ENCODE assay signal across 9 mouse cellular contexts in genomic region chr10:4389461-4390112, GRCm38 (mm10). TPM values are rescaled to one million over a fixed set of nuclear protein-coding genes. Genes with fewer than 3 reads are reported as not detected.
DNase-seq lines count a peak whose midpoint lies in the region; ATAC-seq and TF ChIP-seq lines count a peak whose summit lies in the region.
"Had no signal": no experiment of that assay in that cellular context is flagged by ENCODE, and none has a peak within 500 bp of the region (broad histone marks: within the 10 kb centered on the region; RNA-seq: fewer than 3 reads in every experiment).

No protein-coding gene starts in this region.

- TF ChIP-seq POLR2A in heart, adult 2 months (IDR thresholded peaks at IDR 0.05; ENCODE audit: insufficient read depth, low read depth, low read length) = no peak
- TF ChIP-seq POLR2A in MEL (IDR thresholded peaks at IDR 0.05; ENCODE audit: control insufficient read depth in 1 of 2, insufficient read depth in 1 of 2, low read depth in 1 of 2, low read length in 2 of 2, poor library complexity in 1 of 2) = no peak

- H3K27me3 ChIP-seq in heart, embryonic 14.5 days (ENCODE audit: control insufficient read depth, insufficient read depth, low read length) = no peaks in the 10 kb centered on the region
- H3K27me3 ChIP-seq in heart, adult 2 months (ENCODE audit: control insufficient read depth, insufficient read depth, low read length) = no peaks in the 10 kb centered on the region
- no peaks in the 10 kb centered on the region for H3K27me3 ChIP-seq in MEL (ENCODE audit: control insufficient read depth in 1 of 2, insufficient read depth in 2 of 2, low read length in 2 of 2)
- H3K27me3 ChIP-seq in hindbrain, embryonic 11.5 days (ENCODE audit: control insufficient read depth, insufficient read depth, low read length) = no peaks in the 10 kb centered on the region
- no peaks in the 10 kb centered on the region for H3K27me3 ChIP-seq in midbrain, embryonic 12.5 days

- H3K9ac ChIP-seq in heart, embryonic 14.5 days (ENCODE audit: low read length) = peak overlapping the region; percentile 99
- H3K9ac ChIP-seq in heart, adult 2 months (ENCODE audit: low read depth, low read length) = no peak overlapping the region
- H3K9ac ChIP-seq in MEL (ENCODE audit: control insufficient read depth, low read depth, low read length, poor library complexity, severe bottlenecking) = peak overlapping the region; percentile 98
- H3K9ac ChIP-seq in hindbrain, embryonic 11.5 days (ENCODE audit: low read depth, low read length) = peak overlapping the region; percentile 98; the same call in 1 of the 2 replicates
- H3K9ac ChIP-seq in midbrain, embryonic 12.5 days (replicated peaks) = peak overlapping the region; percentile 100

- TF ChIP-seq CTCF in heart, adult 2 months (IDR thresholded peaks at IDR 0.05) = no peak
- no peak for TF ChIP-seq CTCF in MEL (IDR thresholded peaks at IDR 0.05 in 2 of 3, conservative IDR thresholded peaks at IDR 0.05 in 1 of 3; ENCODE audit: control insufficient read depth in 1 of 3, insufficient read depth in 1 of 3, low read depth in 2 of 3, low read length in 3 of 3, poor library complexity in 1 of 3, severe bottlenecking in 1 of 3)

- peak overlapping the region; percentile 95 for H3K4me2 ChIP-seq in heart, embryonic 14.5 days (ENCODE audit: low read length)
- H3K4me2 ChIP-seq in hindbrain, embryonic 11.5 days (replicated peaks; ENCODE audit: low read depth, low read length) = peak overlapping the region; percentile 89
- peak overlapping the region; percentile 85 for H3K4me2 ChIP-seq in midbrain, embryonic 12.5 days (replicated peaks)

- no peak overlapping the region for H3K27ac ChIP-seq in heart, embryonic 14.5 days (replicated peaks in 1 of 2; ENCODE audit: control insufficient read depth in 1 of 2, insufficient read depth in 1 of 2, low read depth in 2 of 2, low read length in 2 of 2)
- no peak overlapping the region for H3K27ac ChIP-seq in heart, adult 2 months
- no peak overlapping the region for H3K27ac ChIP-seq in MEL (ENCODE audit: control insufficient read depth, low read depth, low read length)
- H3K27ac ChIP-seq in hindbrain, embryonic 11.5 days (ENCODE audit: low read depth, low read length) = no peak overlapping the region
- H3K27ac ChIP-seq in midbrain, embryonic 12.5 days (replicated peaks) = no peak overlapping the region

- peaks cover 6 to 44% of the 10 kb centered on the region in 2 experiments for H3K4me1 ChIP-seq in heart, embryonic 14.5 days (ENCODE audit: control insufficient read depth in 2 of 2, insufficient read depth in 2 of 2, low read length in 2 of 2)
- peaks cover 26% of the 10 kb centered on the region for H3K4me1 ChIP-seq in heart, adult 2 months (ENCODE audit: control insufficient read depth, insufficient read depth, low read length)
- H3K4me1 ChIP-seq in MEL (ENCODE audit: control insufficient read depth in 1 of 2, insufficient read depth in 2 of 2, low read length in 2 of 2) = peaks cover 32 to 36% of the 10 kb centered on the region in 2 experiments
- peaks cover 4% of the 10 kb centered on the region; the same call in 1 of the 2 replicates for H3K4me1 ChIP-seq in hindbrain, embryonic 11.5 days (replicated peaks; ENCODE audit: control insufficient read depth, insufficient read depth, low read length)
- H3K4me1 ChIP-seq in midbrain, embryonic 12.5 days = peaks cover 32% of the 10 kb centered on the region

- peaks cover 24% of the 10 kb centered on the region for H3K36me3 ChIP-seq in heart, embryonic 14.5 days (ENCODE audit: control insufficient read depth, insufficient read depth, low read length)
- peaks cover 19% of the 10 kb centered on the region for H3K36me3 ChIP-seq in heart, adult 2 months (ENCODE audit: control insufficient read depth, insufficient read depth, low read length)
- H3K36me3 ChIP-seq in MEL (ENCODE audit: control insufficient read depth in 1 of 2, insufficient read depth in 2 of 2, low read length in 2 of 2) = peaks cover 8 to 41% of the 10 kb centered on the region in 2 experiments
- no peaks in the 10 kb centered on the region for H3K36me3 ChIP-seq in hindbrain, embryonic 11.5 days (ENCODE audit: control insufficient read depth, insufficient read depth, low read length)
- H3K36me3 ChIP-seq in midbrain, embryonic 12.5 days = peaks cover 6% of the 10 kb centered on the region

- peak overlapping the region; percentile 98 to 99; a peak in 3 of 4 replicates for H3K4me3 ChIP-seq in heart, embryonic 14.5 days (ENCODE audit: control insufficient read depth in 1 of 2, insufficient read depth in 1 of 2, low read depth in 1 of 2, low read length in 2 of 2)
- no peak overlapping the region for H3K4me3 ChIP-seq in heart, adult 2 months
- H3K4me3 ChIP-seq in MEL (ENCODE audit: control insufficient read depth in 1 of 2, insufficient read depth in 1 of 2, low read depth in 2 of 2, low read length in 2 of 2) = peak overlapping the region; percentile 85 to 99
- peak overlapping the region; percentile 98 for H3K4me3 ChIP-seq in hindbrain, embryonic 11.5 days (ENCODE audit: low read depth, low read length)
- peak overlapping the region; percentile 99 for H3K4me3 ChIP-seq in midbrain, embryonic 12.5 days

- DNase-seq in heart, adult 2 months = no peak
- peak; percentile 21 for DNase-seq in MEL (ENCODE audit: low read depth, low spot score)
- no peak for DNase-seq in hindbrain, embryonic 11.5 days (ENCODE audit: low spot score)
- DNase-seq in left cerebral cortex, postnatal 14 days (ENCODE audit: low spot score in 2 of 2) = no peak
- DNase-seq in yolk sac, embryonic 10.5 days (ENCODE audit: low spot score) = no peak
- no peak for DNase-seq in embryo, embryonic 10.5 days (ENCODE audit: low spot score)
- DNase-seq: thymus, adult 18-20 months had no signal

- no peak for TF ChIP-seq RAD21 in MEL (IDR thresholded peaks at IDR 0.05; ENCODE audit: low read depth, low read length)

- peaks cover 10% of the 10 kb centered on the region for H3K79me2 ChIP-seq in heart, adult 2 months (replicated peaks; ENCODE audit: control insufficient read depth, insufficient read depth, low read length)
- H3K79me2 ChIP-seq in MEL (ENCODE audit: control insufficient read depth, insufficient read depth, low read length, poor library complexity) = peaks cover 68% of the 10 kb centered on the region

- no peak for ATAC-seq in heart, embryonic 14.5 days (ENCODE audit: insufficient number of reproducible peaks, insufficient read depth, low FRiP score, low read depth)
- ATAC-seq in hindbrain, embryonic 11.5 days (ENCODE audit: low FRiP score) = no peak
- no peak for ATAC-seq in midbrain, embryonic 12.5 days (ENCODE audit: low FRiP score, low read depth)

- H3K9me3 ChIP-seq in heart, embryonic 14.5 days (ENCODE audit: control insufficient read depth, low read length) = no peaks in the 10 kb centered on the region
- H3K9me3 ChIP-seq in MEL (replicated peaks; ENCODE audit: insufficient read depth, low read length) = no peaks in the 10 kb centered on the region
- no peaks in the 10 kb centered on the region for H3K9me3 ChIP-seq in hindbrain, embryonic 11.5 days (ENCODE audit: control insufficient read depth, low read length)
- no peaks in the 10 kb centered on the region for H3K9me3 ChIP-seq in midbrain, embryonic 12.5 days

- intact Hi-C loops in heart, adult 2 months (cut with DNase I) = no loop called here
- intact Hi-C loops in left cerebral cortex, postnatal 14 days (cut with DNase I) = no loop called here

- no peak for TF ChIP-seq EP300 in heart, adult 2 months (IDR thresholded peaks at IDR 0.05; ENCODE audit: insufficient read depth, low read depth, low read length)
- no peak for TF ChIP-seq EP300 in MEL (IDR thresholded peaks at IDR 0.05; ENCODE audit: low read depth in 1 of 2, low read length in 2 of 2)

- WGBS in heart, embryonic 14.5 days = 40% methylated on average over 5 of the region's 5 CpGs
- 18% methylated on average over 5 of the region's 5 CpGs for WGBS in heart, adult 2 months
- 65% methylated on average over 5 of the region's 5 CpGs for WGBS in hindbrain, embryonic 11.5 days
- 54% methylated on average over 5 of the region's 5 CpGs for WGBS in midbrain, embryonic 12.5 days

TF ChIP-seq in MEL, 35 proteins besides CTCF, POLR2A, EP300 and RAD21 (continues in another document):
- TF ChIP-seq USF1 (IDR thresholded peaks at IDR 0.05; ENCODE audit: low read depth, low read length) (no peak), TAL1 (IDR thresholded peaks at IDR 0.05; ENCODE audit: low read length) (no peak)

RNA-seq across cellular contexts. Expression of gene Zbtb2, which starts 1.7 kb away (rescaled TPM):
- 9.3 and 9.6 TPM in 2 replicates for polyA plus RNA-seq in heart, embryonic 14.5 days (2014; fragmentation: Nextera tagmentation; extraction: Ambion mirVana)
- total RNA-seq in heart, adult 2 months (2021) = 1 to 10 TPM; 4.9 to 6.1 TPM
- polyA plus RNA-seq in heart, adult 2 months (2012; rRNA removed) = 3.5 and 5.9 TPM in 2 replicates
- total RNA-seq in MEL (2012; rRNA removed) = 8.6 and 10.0 TPM in 2 replicates
- polyA plus RNA-seq in MEL (2012; ENCODE audit: insufficient read depth in 1 of 2, insufficient read length in 2 of 2, low read depth in 1 of 2, low replicate concordance in 2 of 2, missing spikeins in 1 of 2) = 10 to 100 TPM in 1 of 2 experiments, not detected in 1; 12.7 TPM
- polyA plus RNA-seq in hindbrain, embryonic 11.5 days (2014; fragmentation: Nextera tagmentation; extraction: Ambion mirVana) = 20.2 and 23.1 TPM in 2 replicates
- polyA plus RNA-seq in midbrain, embryonic 12.5 days (2016; fragmentation: Nextera tagmentation; extraction: Ambion mirVana) = 23.3 and 23.4 TPM in 2 replicates
- 10 to 100 TPM in 1 of 2 experiments, 1 to 10 TPM in 1; 8.8 to 10.0 TPM for total RNA-seq in left cerebral cortex, postnatal 14 days (2021)

RNA-seq across cellular contexts. Expression of gene Rmnd1, which starts 42.6 kb away (rescaled TPM):
- 102 and 106 TPM in 2 replicates for polyA plus RNA-seq in heart, embryonic 14.5 days (2014; fragmentation: Nextera tagmentation; extraction: Ambion mirVana)
- 10 to 100 TPM; 62.0 to 67.4 TPM for total RNA-seq in heart, adult 2 months (2021)
- 51.1 and 161 TPM in 2 replicates for polyA plus RNA-seq in heart, adult 2 months (2012; rRNA removed)
- total RNA-seq in MEL (2012; rRNA removed) = 30.6 and 38.8 TPM in 2 replicates
- 10 to 100 TPM in 1 of 2 experiments, not detected in 1; 39.6 TPM for polyA plus RNA-seq in MEL (2012; ENCODE audit: insufficient read depth in 1 of 2, insufficient read length in 2 of 2, low read depth in 1 of 2, low replicate concordance in 2 of 2, missing spikeins in 1 of 2)
- polyA plus RNA-seq in hindbrain, embryonic 11.5 days (2014; fragmentation: Nextera tagmentation; extraction: Ambion mirVana) = 49.0 and 51.9 TPM in 2 replicates
- polyA plus RNA-seq in midbrain, embryonic 12.5 days (2016; fragmentation: Nextera tagmentation; extraction: Ambion mirVana) = 49.0 and 53.7 TPM in 2 replicates
- 10 to 100 TPM; 31.1 to 40.9 TPM for total RNA-seq in left cerebral cortex, postnatal 14 days (2021)

RNA-seq across cellular contexts. Expression of gene Armt1, which starts 42.7 kb away (rescaled TPM):
- polyA plus RNA-seq in heart, embryonic 14.5 days (2014; fragmentation: Nextera tagmentation; extraction: Ambion mirVana) = 13.9 and 16.8 TPM in 2 replicates
- 1 to 10 TPM; 9.3 to 9.4 TPM for total RNA-seq in heart, adult 2 months (2021)
- 6.2 and 7.7 TPM in 2 replicates for polyA plus RNA-seq in heart, adult 2 months (2012; rRNA removed)
- 23.7 and 25.1 TPM in 2 replicates for total RNA-seq in MEL (2012; rRNA removed)
- polyA plus RNA-seq in MEL (2012; ENCODE audit: insufficient read depth in 1 of 2, insufficient read length in 2 of 2, low read depth in 1 of 2, low replicate concordance in 2 of 2, missing spikeins in 1 of 2) = 10 to 100 TPM in 1 of 2 experiments, not detected in 1; 24.2 TPM
- polyA plus RNA-seq in hindbrain, embryonic 11.5 days (2014; fragmentation: Nextera tagmentation; extraction: Ambion mirVana) = 27.6 and 27.7 TPM in 2 replicates
- polyA plus RNA-seq in midbrain, embryonic 12.5 days (2016; fragmentation: Nextera tagmentation; extraction: Ambion mirVana) = 23.1 TPM in 2 replicates
- total RNA-seq in left cerebral cortex, postnatal 14 days (2021) = 10 to 100 TPM; 16.2 to 18.5 TPM
